Mouse (Mus musculus) small intestine, adult 2 months (tissue): ENCODE measurements around the gene Gstm7.
"Not testable (repeated sequence)": the region's sequence is repeated elsewhere in the genome, so short reads cannot be mapped to it uniquely, and the experiment has no call there.

Experiments
- CTCF ChIP-seq: fragments of 200-500 bp; IDR thresholded peaks from 2 replicates; pipeline ENCODE4 v1.5.1; 2012; ENCODE audit warnings: low read depth, mild to moderate bottlenecking, control low read depth, inconsistent platforms, low read length, moderate library complexity, mixed read lengths; ENCODE audit not compliant: insufficient replicate concordance, insufficient read length; ENCODE audit errors: extremely low read depth
- POLR2A ChIP-seq: fragments of 200-500 bp; IDR thresholded peaks from 2 replicates; pipeline ENCODE4 v1.6.1; 2012; ENCODE audit warnings: low read depth, mild to moderate bottlenecking, control low read depth, inconsistent platforms, low read length, moderate library complexity

DNA sequence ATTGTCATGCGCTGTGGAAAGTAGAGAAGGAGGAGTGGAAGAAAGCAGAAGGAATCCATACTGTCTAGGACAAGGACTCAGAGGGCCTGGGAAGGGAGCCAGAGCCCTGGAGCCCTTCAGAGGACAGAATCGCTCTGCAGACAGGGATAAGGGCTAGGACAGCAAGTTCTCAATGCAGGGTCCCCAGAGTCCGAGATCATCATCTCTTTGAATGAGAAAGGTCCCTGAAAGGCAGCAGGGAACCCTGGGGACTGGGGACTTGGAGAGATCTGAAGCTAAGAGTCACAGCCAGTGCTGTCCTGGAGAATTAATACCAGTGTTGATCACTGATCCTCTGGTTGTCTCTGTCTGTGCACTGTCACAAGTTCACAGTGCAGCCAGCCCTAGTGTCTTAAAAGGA is 39.5 kb upstream of the Gstm7 start:
- TF ChIP-seq POLR2A, CTCF: not testable (repeated sequence)
